Mouse (Mus musculus) CH12.LX (cell line): ENCODE data around the gene Siglec1. TPM values are rescaled to one million over a fixed set of nuclear protein-coding genes. Genes with fewer than 3 reads are reported as not detected.

ENCODE experiments used
- DNase-seq: peaks from one replicate; pipeline ENCODE4 v3.0.0-alpha.2; 2013; ENCODE audit errors: extremely low read depth
- H3K27ac ChIP-seq: 2 replicates; pipeline ENCODE4 v1.5.1; 2012; ENCODE audit warnings: low read depth, mild to moderate bottlenecking, control low read depth, moderate library complexity; ENCODE audit not compliant: insufficient read depth
- H3K27me3 ChIP-seq: replicated peaks from 2 replicates; pipeline ENCODE3; 2012; ENCODE audit warnings: inconsistent platforms
- H3K36me3 ChIP-seq, 2 experiments: replicated peaks in 1 of 2; 2 replicates each; pipeline versions ENCODE3 to v1.6.1; 2012; ENCODE audit warnings: inconsistent platforms in 1 of 2, low read length in 1 of 2, mild to moderate bottlenecking in 1 of 2, mixed read lengths in 1 of 2, moderate library complexity in 1 of 2; ENCODE audit not compliant: control insufficient read depth in 1 of 2, insufficient read depth in 1 of 2
- H3K4me1 ChIP-seq, 2 experiments: 2 replicates each; pipeline ENCODE4 v1.6.1; 2012; ENCODE audit warnings: inconsistent platforms in 1 of 2, moderate library complexity in 1 of 2; ENCODE audit not compliant: insufficient read depth in 2 of 2, control insufficient read depth in 1 of 2
- H3K4me2 ChIP-seq: 2 replicates; pipeline ENCODE4 v1.6.1; 2012; ENCODE audit warnings: low read depth, mild to moderate bottlenecking, control low read depth; ENCODE audit not compliant: poor library complexity, insufficient read depth, severe bottlenecking
- H3K4me3 ChIP-seq, 3 experiments: fragments of 150-350 bp in 1 of 3; sonication (generic) in 1 of 3; replicated peaks in 1 of 3; 2 replicates each; pipeline versions ENCODE3 to v1.5.1; 2011 to 2012; ENCODE audit warnings: low read depth in 2 of 3, low read length in 2 of 3, mild to moderate bottlenecking in 2 of 3, moderate library complexity in 2 of 3, control low read depth in 1 of 3, improper control_type of control experiment in 1 of 3, inconsistent platforms in 1 of 3, mixed read lengths in 1 of 3; ENCODE audit not compliant: poor library complexity in 1 of 3
- H3K79me2 ChIP-seq: replicated peaks from 2 replicates; pipeline ENCODE4 v1.6.1; 2012; ENCODE audit warnings: mild to moderate bottlenecking, moderate library complexity; ENCODE audit not compliant: control insufficient read depth, poor library complexity, insufficient read depth, severe bottlenecking; ENCODE audit errors: extremely low read depth
- H3K9ac ChIP-seq: 2 replicates; pipeline ENCODE4 v1.6.1; 2012; ENCODE audit warnings: low read depth, mild to moderate bottlenecking, control low read depth, moderate library complexity; ENCODE audit not compliant: insufficient read depth
- H3K9me3 ChIP-seq: replicated peaks from 2 replicates; pipeline ENCODE3; 2012; ENCODE audit warnings: low read length, inconsistent platforms, mixed read lengths
- BHLHE40 ChIP-seq: IDR thresholded peaks from 2 replicates; pipeline ENCODE4 v1.6.1; 2011; ENCODE audit warnings: mild to moderate bottlenecking, low read depth, low read length, improper control_type of control experiment
- CHD1 ChIP-seq: IDR thresholded peaks from 2 replicates; pipeline ENCODE4 v1.6.1; 2012; ENCODE audit warnings: low read depth, low read length, improper control_type of control experiment, inconsistent platforms
- E2F4 ChIP-seq: IDR thresholded peaks from 2 replicates; pipeline ENCODE4 v1.6.1; 2011; ENCODE audit warnings: low read depth, low read length, improper control_type of control experiment; ENCODE audit not compliant: insufficient replicate concordance
- ELF1 ChIP-seq: IDR thresholded peaks from 2 replicates; pipeline ENCODE4 v1.6.1; 2014; ENCODE audit warnings: low read depth, mild to moderate bottlenecking, inconsistent platforms, low read length, improper control_type of control experiment
- ETS1 ChIP-seq: conservative IDR thresholded peaks from 2 replicates; pipeline ENCODE4 v1.6.1; 2012; ENCODE audit warnings: low read depth, mild to moderate bottlenecking, inconsistent platforms, low read length, improper control_type of control experiment, moderate library complexity
- HCFC1 ChIP-seq: IDR thresholded peaks from 2 replicates; pipeline ENCODE4 v1.6.1; 2012; ENCODE audit warnings: low read depth, mild to moderate bottlenecking, inconsistent platforms, low read length, improper control_type of control experiment
- IRF4 ChIP-seq: IDR thresholded peaks from 2 replicates; pipeline ENCODE4 v1.6.1; 2014; ENCODE audit warnings: low read depth, mild to moderate bottlenecking, inconsistent platforms, low read length, improper control_type of control experiment
- MAX ChIP-seq: IDR thresholded peaks from 2 replicates; pipeline ENCODE4 v1.6.1; 2011; ENCODE audit warnings: low read length, improper control_type of control experiment
- MAZ ChIP-seq: IDR thresholded peaks from 2 replicates; pipeline ENCODE4 v1.6.1; 2012; ENCODE audit warnings: low read depth, mild to moderate bottlenecking, inconsistent platforms, low read length, improper control_type of control experiment, moderate library complexity
- NELFE ChIP-seq: IDR thresholded peaks from 2 replicates; pipeline ENCODE4 v1.6.1; 2011; ENCODE audit warnings: low read depth, low read length, improper control_type of control experiment
- PAX5 ChIP-seq: IDR thresholded peaks from 2 replicates; pipeline ENCODE4 v1.6.1; 2012; ENCODE audit warnings: low read length, inconsistent platforms, mixed read lengths
- POLR2A ChIP-seq: IDR thresholded peaks from 2 replicates; pipeline ENCODE4 v1.6.1; 2011; ENCODE audit warnings: low read depth, mild to moderate bottlenecking, improper control_type of control experiment, low read length
- RAD21 ChIP-seq: IDR thresholded peaks from 2 replicates; pipeline ENCODE4 v1.6.1; 2011; ENCODE audit warnings: low read depth, mild to moderate bottlenecking, low read length, improper control_type of control experiment, moderate library complexity
- SIN3A ChIP-seq: IDR thresholded peaks from 2 replicates; pipeline ENCODE4 v1.6.1; 2012; ENCODE audit warnings: low read length, improper control_type of control experiment, inconsistent platforms
- SMC3 ChIP-seq: IDR thresholded peaks from 2 replicates; pipeline ENCODE4 v1.6.1; 2011; ENCODE audit warnings: low read depth, low read length, improper control_type of control experiment
- USF1 ChIP-seq: IDR thresholded peaks from 2 replicates; pipeline ENCODE4 v1.6.1; 2014; ENCODE audit warnings: low read depth, mild to moderate bottlenecking, inconsistent platforms, low read length, improper control_type of control experiment
- ZKSCAN1 ChIP-seq: IDR thresholded peaks from 2 replicates; pipeline ENCODE4 v1.6.1; 2012; ENCODE audit warnings: low read depth, inconsistent platforms, low read length, improper control_type of control experiment, borderline replicate concordance
- dilution Hi-C: fragments of 300-500 bp; cut with MboI; formaldehyde crosslinking; loops from 2 replicates; pipeline ENCODE4 v1.14.3; 2020; ENCODE audit warnings: low sequenced_read_pairs; ENCODE audit not compliant: extremely low pct_unique_long_range_greater_than_20kb, extremely low pct_ligation_motif_present
- in situ Hi-C: fragments of 300-500 bp; cut with MboI; formaldehyde crosslinking; loops from 3 replicates; pipeline ENCODE4 v1.14.3; 2019; ENCODE audit warnings: low sequenced_read_pairs, low pct_ligation_motif_present, low pct_unique_long_range_greater_than_20kb, mixed read lengths
- polyA plus RNA-seq: library from polyadenylated mRNA; unstranded; fragments of >175 nt; gene quantifications from 2 replicates; pipeline ENCODE4 v1.2.1, GENCODE M21; 2012; ENCODE audit warnings: low read depth; ENCODE audit not compliant: insufficient read length
- total RNA-seq, 2 experiments: library from RNA; depleted of rRNA; stranded (reverse); fragments of 300-350 nt in 1 of 2; fragments of >200 nt in 1 of 2; gene quantifications; 2 replicates each; pipeline ENCODE4 v1.2.3; 2012 to 2014

Siglec1 gene
- total and polyA plus RNA-seq, 3 experiments: not detected

- dilution Hi-C loops (no loop called here), in situ Hi-C loops (no loop called here)
- no peak overlapping the region for H3K4me3 ChIP-seq
- H3K4me2 ChIP-seq: no peak overlapping the region
- H3K27ac ChIP-seq: no peak overlapping the region
- no peaks in the 10 kb centered on the region for H3K9me3 ChIP-seq
- DNase-seq: no peak
- H3K9ac ChIP-seq: no peak overlapping the region
- TF ChIP-seq ELF1 (no peak), POLR2A (no peak), MAZ (no peak)
- H3K79me2 ChIP-seq: no peaks in the 10 kb centered on the region
- H3K27me3 ChIP-seq: peaks cover 26% of the 10 kb centered on the region
- peaks cover 13 to 44% of the 10 kb centered on the region in 2 experiments for H3K4me1 ChIP-seq
- H3K36me3 ChIP-seq: peaks cover 0 to 6% of the 10 kb centered on the region in 2 experiments
These were observed 43.3 kb upstream of the Siglec1 start for GRCm38 (mm10) chr2:131129836-131130235.

- no peaks in the 10 kb centered on the region for H3K36me3 ChIP-seq
- in situ Hi-C loops (no loop called here), dilution Hi-C loops (no loop called here)
- no peaks in the 10 kb centered on the region for H3K9me3 ChIP-seq
- H3K4me2 ChIP-seq: no peak overlapping the region
- no peak for DNase-seq
- H3K27me3 ChIP-seq: peaks cover 33% of the 10 kb centered on the region
- H3K9ac ChIP-seq: no peak overlapping the region
- TF ChIP-seq E2F4 (no peak), BHLHE40 (no peak), ZKSCAN1 (no peak), SIN3A (no peak), IRF4 (no peak), HCFC1 (no peak), MAZ (no peak), ELF1 (no peak), MAX (no peak), PAX5 (no peak), CHD1 (no peak), ETS1 (no peak), NELFE (no peak), RAD21 (no peak), USF1 (no peak), SMC3 (no peak)
- no peak overlapping the region for H3K27ac ChIP-seq
- no peak overlapping the region for H3K4me3 ChIP-seq
- H3K4me1 ChIP-seq: peaks cover 13 to 50% of the 10 kb centered on the region in 2 experiments
- no peaks in the 10 kb centered on the region for H3K79me2 ChIP-seq
These were observed 42.1 kb upstream of the Siglec1 start for GRCm38 (mm10) chr2:131128636-131129157.
